Mouse (Mus musculus) megakaryocyte, embryonic 14.5 days (primary cell): ENCODE results near the gene 1810037I17Rik.

Experiments
- FLI1 ChIP-seq: IDR thresholded peaks from 2 replicates; pipeline ENCODE4 v1.6.1; 2012; ENCODE audit warnings: low read length, inconsistent platforms, mixed read lengths
- GATA1 ChIP-seq: IDR thresholded peaks from 3 replicates; pipeline ENCODE4 v1.6.1; 2012; ENCODE audit warnings: mixed read lengths, low read length, inconsistent platforms, borderline replicate concordance

DNA sequence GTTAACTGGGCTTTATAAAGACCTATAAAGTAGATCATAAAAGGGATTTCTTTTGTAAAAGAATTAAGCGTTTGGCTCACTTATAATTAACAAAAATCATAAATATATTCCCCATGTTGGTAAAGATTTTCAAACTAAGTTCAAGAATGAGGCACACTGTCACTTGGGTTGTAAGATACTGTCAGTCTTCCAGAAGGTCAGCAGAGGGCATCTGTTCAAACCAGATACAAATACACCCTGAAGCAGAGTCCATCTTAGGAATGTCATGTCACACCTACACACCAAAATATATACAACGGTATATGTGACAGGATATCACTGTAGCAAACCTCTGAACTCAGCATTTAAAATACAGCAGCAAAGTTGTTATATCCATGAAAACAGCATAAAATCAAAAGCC lies 26.1 kb downstream of the 1810037I17Rik start:
- TF ChIP-seq GATA1 = no peak
- TF ChIP-seq FLI1 = no peak
